Mouse (Mus musculus) cortical plate, adult 2 months (tissue): ENCODE measurements around the gene Olfr1048. TPM values are rescaled to one million over a fixed set of nuclear protein-coding genes. Genes with fewer than 3 reads are reported as not detected.
"Not testable (repeated sequence)": the region's sequence is repeated elsewhere in the genome, so short reads cannot be mapped to it uniquely, and the experiment has no call there.

Experiments used
- H3K27ac ChIP-seq: fragments of 200-500 bp; 2 replicates; pipeline ENCODE4 v1.5.1; 2012; ENCODE audit warnings: low read length, control low read depth, inconsistent platforms; ENCODE audit not compliant: insufficient read depth
- H3K4me1 ChIP-seq: fragments of 200-500 bp; 2 replicates; pipeline ENCODE4 v1.6.1; 2011; ENCODE audit warnings: low read length; ENCODE audit not compliant: control insufficient read depth, insufficient read depth
- H3K4me3 ChIP-seq: fragments of 200-500 bp; 2 replicates; pipeline ENCODE4 v1.5.1; 2011; ENCODE audit warnings: mild to moderate bottlenecking, low read length, control low read depth; ENCODE audit not compliant: insufficient read depth
- CTCF ChIP-seq: fragments of 200-500 bp; IDR thresholded peaks from 2 replicates; pipeline ENCODE4 v1.5.1; 2011; ENCODE audit warnings: mild to moderate bottlenecking, control low read depth, low read length; ENCODE audit not compliant: insufficient read depth; ENCODE audit errors: extremely low read depth
- POLR2A ChIP-seq: fragments of 200-500 bp; IDR thresholded peaks from 2 replicates; pipeline ENCODE4 v1.6.1; 2011; ENCODE audit warnings: mild to moderate bottlenecking, low read length, control low read depth; ENCODE audit not compliant: insufficient read depth; ENCODE audit errors: extremely low read depth
- polyA plus RNA-seq: library from polyadenylated mRNA; depleted of rRNA; stranded (reverse); fragments of >200 nt; gene quantifications from 2 replicates; pipeline ENCODE4 v1.2.3, GENCODE M21; 2012; rRNA removed

The Olfr1048 gene
- not detected in 2 replicates for polyA plus RNA-seq

GRCm38 (mm10) chr2:86240189-86240588 lies at the start of gene Olfr1048:
Gene Olfr1048, minus strand, starts transcription at chr2:86240289.
- Histone ChIP-seq H3K27ac (no peak within 1 kb of the TSS), H3K4me1 (no peaks in the 10 kb centered on the region), H3K4me3 (no peak within 1 kb of the TSS)
- TF ChIP-seq CTCF (no peak), POLR2A (no peak)

- H3K4me3 ChIP-seq, H3K27ac ChIP-seq, H3K4me1 ChIP-seq: not testable (repeated sequence)
These were observed 38.9 kb upstream of the Olfr1048 start, which contains the start of gene Olfr1051 for GRCm38 (mm10) chr2:86278988-86279387. Gene Olfr1051, minus strand, starts transcription at chr2:86279088.

GRCm38 (mm10) chr2:86258228-86258627 lies 18.1 kb upstream of the Olfr1048 start, which contains the start of gene Olfr1049:
Gene Olfr1049, minus strand, starts transcription at chr2:86258328.
- H3K4me1 ChIP-seq, H3K27ac ChIP-seq, H3K4me3 ChIP-seq: not testable (repeated sequence)

- no peak within 1 kb of the TSS for H3K4me3 ChIP-seq
- H3K27ac ChIP-seq, result no peak within 1 kb of the TSS
- no peak for TF ChIP-seq POLR2A
- TF ChIP-seq CTCF, result no peak
- H3K4me1 ChIP-seq, result no peaks in the 10 kb centered on the region
These were observed 8.8 kb downstream of the Olfr1048 start, which contains the start of gene Olfr1047 for GRCm38 (mm10) chr2:86231301-86231700. Gene Olfr1047, minus strand, starts transcription at chr2:86231401.

- Histone ChIP-seq H3K4me3 (no peak within 1 kb of the TSS), H3K4me1 (no peaks in the 10 kb centered on the region), H3K27ac (no peak within 1 kb of the TSS)
- TF ChIP-seq POLR2A (no peak), CTCF (no peak)
These were observed 20.9 kb downstream of the Olfr1048 start, which contains the start of gene Olfr1046 for GRCm38 (mm10) chr2:86219214-86219613. Gene Olfr1046, minus strand, starts transcription at chr2:86219314.

- Histone ChIP-seq H3K4me1 (no peaks in the 10 kb centered on the region), H3K27ac (no peak within 1 kb of the TSS), H3K4me3 (no peak within 1 kb of the TSS)
- TF ChIP-seq POLR2A (no peak), CTCF (no peak)
These were observed 37.2 kb downstream of the Olfr1048 start, which contains the start of gene Olfr1045 for GRCm38 (mm10) chr2:86202909-86203308. Gene Olfr1045, minus strand, starts transcription at chr2:86203009.

GRCm38 (mm10) chr2:86195863-86196262 lies 44.2 kb downstream of the Olfr1048 start:
- TF ChIP-seq CTCF (no peak), POLR2A (no peak)
- Histone ChIP-seq H3K4me1 (no peaks in the 10 kb centered on the region), H3K27ac (no peak overlapping the region), H3K4me3 (no peak overlapping the region)

GRCm38 (mm10) chr2:86185583-86185982 lies 54.5 kb downstream of the Olfr1048 start, which contains the start of gene Olfr52:
Gene Olfr52, minus strand, starts transcription at chr2:86185683.
- no peak for TF ChIP-seq POLR2A
- TF ChIP-seq CTCF, result no peak
- Histone ChIP-seq H3K4me1 (no peaks in the 10 kb centered on the region), H3K27ac (no peak within 1 kb of the TSS), H3K4me3 (no peak within 1 kb of the TSS)

Other genes with a start within 250 kb of the Olfr1048 start
- gene Olfr1031, start 250.0 kb downstream of the Olfr1048 start, polyA plus RNA-seq, result not detected in 2 replicates
- gene Olfr1032, start 234.7 kb downstream of the Olfr1048 start, polyA plus RNA-seq, result not detected in 2 replicates
- gene Olfr1033, start 219.7 kb downstream of the Olfr1048 start, polyA plus RNA-seq, result 0.13 and 0.17 TPM in 2 replicates
- 0.02 TPM in 1 of 2 replicates, not detected in the other for gene Olfr1034, start 194.4 kb downstream of the Olfr1048 start, polyA plus RNA-seq
- gene Olfr1036, start 166.3 kb downstream of the Olfr1048 start, polyA plus RNA-seq, result not detected in 2 replicates
- not detected in 2 replicates for gene Olfr1037, start 152.9 kb downstream of the Olfr1048 start, polyA plus RNA-seq
- not detected in 2 replicates for gene Olfr1039, start 104.4 kb downstream of the Olfr1048 start, polyA plus RNA-seq
- gene Olfr1040, start 93.6 kb downstream of the Olfr1048 start, polyA plus RNA-seq, result not detected in 2 replicates
- not detected in 2 replicates for gene Olfr1042, start 78.5 kb downstream of the Olfr1048 start, polyA plus RNA-seq
- not detected in 2 replicates for gene Olfr1043, start 72.8 kb downstream of the Olfr1048 start, polyA plus RNA-seq
- not detected in 2 replicates for gene Olfr1044, start 62.5 kb downstream of the Olfr1048 start, polyA plus RNA-seq
- gene Olfr52, start 54.6 kb downstream of the Olfr1048 start, polyA plus RNA-seq, result not detected in 2 replicates
- not detected in 2 replicates for gene Olfr1045, start 37.3 kb downstream of the Olfr1048 start, polyA plus RNA-seq
- gene Olfr1046, start 21.0 kb downstream of the Olfr1048 start, polyA plus RNA-seq, result not detected in 2 replicates
- not detected in 2 replicates for gene Olfr1047, start 8.9 kb downstream of the Olfr1048 start, polyA plus RNA-seq
- not detected in 2 replicates for gene Olfr1049, start 18.0 kb upstream of the Olfr1048 start, polyA plus RNA-seq
- not detected in 2 replicates for gene Olfr1051, start 38.8 kb upstream of the Olfr1048 start, polyA plus RNA-seq
- gene Olfr1052, start 52.2 kb upstream of the Olfr1048 start, polyA plus RNA-seq, result not detected in 2 replicates
- not detected in 2 replicates for gene Olfr1053, start 75.0 kb upstream of the Olfr1048 start, polyA plus RNA-seq
- not detected in 2 replicates for gene Olfr1054, start 95.1 kb upstream of the Olfr1048 start, polyA plus RNA-seq
- not detected in 2 replicates for gene Olfr1055, start 110.0 kb upstream of the Olfr1048 start, polyA plus RNA-seq
- not detected in 2 replicates for gene Olfr1056, start 122.2 kb upstream of the Olfr1048 start, polyA plus RNA-seq
- gene Olfr1057, start 138.1 kb upstream of the Olfr1048 start, polyA plus RNA-seq, result not detected in 2 replicates
- gene Olfr1058, start 148.3 kb upstream of the Olfr1048 start, polyA plus RNA-seq, result not detected in 2 replicates
- gene Olfr1061, start 173.8 kb upstream of the Olfr1048 start, polyA plus RNA-seq, result not detected in 2 replicates
- gene Olfr1062, start 186.5 kb upstream of the Olfr1048 start, polyA plus RNA-seq, result not detected in 2 replicates
- not detected in 2 replicates for gene Olfr1065, start 210.3 kb upstream of the Olfr1048 start, polyA plus RNA-seq
- not detected in 2 replicates for gene Olfr1066, start 216.0 kb upstream of the Olfr1048 start, polyA plus RNA-seq
- not detected in 2 replicates for gene Olfr228, start 247.1 kb upstream of the Olfr1048 start, polyA plus RNA-seq